Mouse (Mus musculus) heart, postnatal 0 days (tissue): ENCODE data around the gene Ldhb. TPM values are rescaled to one million over a fixed set of nuclear protein-coding genes. Genes with fewer than 3 reads are reported as not detected.
A peak's percentile ranks its signal among the peaks of the same experiment; 100 is the strongest.
"Not testable (repeated sequence)": the region's sequence is repeated elsewhere in the genome, so short reads cannot be mapped to it uniquely, and the experiment has no call there.

Source experiments
- ATAC-seq: fragments of 200-750 bp; cut with Nextera tagmentation; 2 replicates; pipeline ENCODE4 v1.8.0; 2017; ENCODE audit warnings: low read depth, moderate number of reproducible peaks, moderate library complexity; ENCODE audit not compliant: insufficient read depth
- DNase-seq: peaks from one replicate; pipeline ENCODE4 v3.0.0-alpha.2; 2016; ENCODE audit warnings: low spot score
- H3K27ac ChIP-seq: fragments of 300-500 bp; sonication (generic); 2 replicates; pipeline ENCODE4 v1.5.1; 2014; ENCODE audit warnings: low read depth, mild to moderate bottlenecking
- H3K27me3 ChIP-seq: fragments of 300-500 bp; sonication (generic); 2 replicates; pipeline ENCODE4 v1.6.1; 2014; ENCODE audit warnings: low read length, mixed read lengths; ENCODE audit not compliant: control insufficient read depth, insufficient read depth
- H3K36me3 ChIP-seq: fragments of 300-500 bp; sonication (generic); replicated peaks from 2 replicates; pipeline ENCODE4 v1.6.1; 2014; ENCODE audit warnings: low read length, mixed read lengths; ENCODE audit not compliant: control insufficient read depth, insufficient read depth
- H3K4me1 ChIP-seq: fragments of 300-500 bp; sonication (generic); 2 replicates; pipeline ENCODE4 v1.6.1; 2014; ENCODE audit warnings: antibody characterized with exemption; ENCODE audit not compliant: control insufficient read depth, insufficient read depth
- H3K4me2 ChIP-seq: fragments of 300-500 bp; sonication (generic); 2 replicates; pipeline ENCODE4 v1.6.1; 2014; ENCODE audit warnings: low read depth, mild to moderate bottlenecking, low read length, moderate library complexity
- H3K4me3 ChIP-seq: fragments of 300-500 bp; sonication (generic); 2 replicates; pipeline ENCODE4 v1.5.1; 2014; ENCODE audit warnings: low read depth, low read length
- H3K9ac ChIP-seq: fragments of 300-500 bp; sonication (generic); replicated peaks from 2 replicates; pipeline ENCODE4 v1.6.1; 2014; ENCODE audit warnings: low read depth, low read length, mixed read lengths
- H3K9me3 ChIP-seq: fragments of 300-500 bp; sonication (generic); replicated peaks from 2 replicates; pipeline ENCODE4 v1.6.1; 2016; ENCODE audit warnings: low read length; ENCODE audit not compliant: control insufficient read depth
- CTCF ChIP-seq: IDR thresholded peaks from 2 replicates; pipeline ENCODE4 v1.5.1; 2016; ENCODE audit warnings: antibody characterized with exemption, control low read depth, low read depth
- EP300 ChIP-seq: IDR thresholded peaks from 2 replicates; pipeline ENCODE4 v1.6.1; 2016; ENCODE audit warnings: antibody characterized with exemption, low read depth
- WGBS: fragments of 180-500 bp; shearing (Covaris S2); extraction: QIAGEN DNeasy Blood & Tissue Kit; methylation state at CpG from one replicate; pipeline ENCODE4 v1.1.7; 2014; 5-methylcytosine and 5-hydroxymethylcytosine counted together
- polyA plus RNA-seq: library from polyadenylated mRNA; unstranded; fragments of >200 nt; fragmentation: Nextera tagmentation; extraction: Ambion mirVana; gene quantifications from 2 replicates; pipeline ENCODE4 v1.2.1, GENCODE M21; 2015
- total RNA-seq: library from RNA; depleted of rRNA; stranded (reverse); fragments of >200 nt; gene quantifications from 2 replicates; pipeline ENCODE4 v1.2.3, GENCODE M21; 2014; ENCODE audit warnings: low replicate concordance

Gene Ldhb
- total and polyA plus RNA-seq, 2 experiments from 2014 or later: 851 to 2,292 TPM

DNA sequence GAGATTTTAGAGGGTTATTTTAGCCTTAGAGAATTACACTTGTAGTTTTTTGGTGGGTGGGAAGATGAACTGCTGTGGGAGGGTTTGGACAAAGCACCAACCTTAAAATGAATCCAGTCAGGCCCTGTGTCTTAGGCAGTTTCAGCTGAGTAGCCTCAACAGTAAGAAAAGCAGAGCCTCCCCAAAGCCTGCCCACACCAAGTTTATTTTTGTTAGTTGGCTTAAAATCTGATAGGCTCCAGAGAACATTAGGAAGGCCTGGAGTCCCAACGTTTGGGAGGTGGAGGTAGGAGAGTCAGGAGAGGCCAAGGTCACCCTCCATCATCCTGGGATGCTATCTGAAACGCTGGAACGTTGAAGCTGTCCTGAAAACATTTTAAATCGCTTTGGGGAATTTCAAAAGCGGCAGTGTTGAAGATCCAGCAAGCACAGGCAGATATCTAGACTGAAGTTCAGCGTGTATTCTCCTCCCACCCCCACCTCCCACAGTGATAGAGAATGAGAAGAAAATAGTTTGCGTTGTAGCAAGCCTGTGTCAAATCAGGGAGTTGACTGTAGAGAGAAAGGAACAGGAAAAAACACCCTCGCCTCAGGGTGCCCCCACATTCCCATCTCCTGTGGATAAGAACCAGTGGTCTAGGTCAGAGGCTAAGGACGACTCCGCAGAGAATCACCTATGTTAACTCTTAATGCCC lies 1.3 kb downstream of the Ldhb start:
- ATAC-seq (no peak), DNase-seq (no peak)
- peaks cover 25% of the 10 kb centered on the region for H3K36me3 ChIP-seq
- H3K4me2 ChIP-seq: peak overlapping the region; percentile 65
- no peaks in the 10 kb centered on the region for H3K27me3 ChIP-seq
- peak overlapping the region; percentile 67 for H3K4me3 ChIP-seq
- no peaks in the 10 kb centered on the region for H3K9me3 ChIP-seq
- H3K9ac ChIP-seq: peak overlapping the region; percentile 79
- H3K4me1 ChIP-seq: peaks cover 16% of the 10 kb centered on the region
- no peak for TF ChIP-seq CTCF
- TF ChIP-seq EP300: no peak
- H3K27ac ChIP-seq: peak overlapping the region; percentile 89
- 5% methylated on average over 10 of the region's 10 CpGs for WGBS

DNA sequence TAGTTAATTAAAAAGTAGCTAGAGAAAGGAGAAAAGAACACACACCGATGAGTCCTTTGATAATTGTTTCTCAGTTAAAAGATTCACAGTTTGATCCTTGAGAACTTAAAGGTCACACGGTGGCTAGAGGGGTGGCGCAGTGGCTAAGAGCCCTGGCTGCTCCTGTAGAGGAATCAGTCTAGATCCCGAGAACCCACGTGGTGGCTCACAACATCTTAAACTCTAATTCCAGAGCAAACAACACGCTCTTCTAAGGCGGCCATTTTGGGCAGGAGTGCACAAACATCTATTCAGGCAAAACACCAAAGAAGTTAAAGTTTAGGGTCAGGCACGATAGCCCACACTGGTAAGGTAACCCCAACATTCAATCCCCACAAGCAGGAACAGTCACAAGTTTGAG lies 4.2 kb downstream of the Ldhb start:
- ATAC-seq: no peak
- H3K36me3 ChIP-seq: peaks cover 50% of the 10 kb centered on the region
- peak overlapping the region; percentile 19 for H3K4me3 ChIP-seq
- H3K9ac ChIP-seq: no peak overlapping the region
- no peaks in the 10 kb centered on the region for H3K27me3 ChIP-seq
- peak overlapping the region; percentile 44 for H3K27ac ChIP-seq
- TF ChIP-seq EP300 (no peak), CTCF (no peak)
- H3K4me2 ChIP-seq: peak overlapping the region; percentile 52
- peaks cover 12% of the 10 kb centered on the region for H3K4me1 ChIP-seq
- 61% methylated on average over 8 of the region's 8 CpGs for WGBS
- DNase-seq: no peak
- no peaks in the 10 kb centered on the region for H3K9me3 ChIP-seq

DNA sequence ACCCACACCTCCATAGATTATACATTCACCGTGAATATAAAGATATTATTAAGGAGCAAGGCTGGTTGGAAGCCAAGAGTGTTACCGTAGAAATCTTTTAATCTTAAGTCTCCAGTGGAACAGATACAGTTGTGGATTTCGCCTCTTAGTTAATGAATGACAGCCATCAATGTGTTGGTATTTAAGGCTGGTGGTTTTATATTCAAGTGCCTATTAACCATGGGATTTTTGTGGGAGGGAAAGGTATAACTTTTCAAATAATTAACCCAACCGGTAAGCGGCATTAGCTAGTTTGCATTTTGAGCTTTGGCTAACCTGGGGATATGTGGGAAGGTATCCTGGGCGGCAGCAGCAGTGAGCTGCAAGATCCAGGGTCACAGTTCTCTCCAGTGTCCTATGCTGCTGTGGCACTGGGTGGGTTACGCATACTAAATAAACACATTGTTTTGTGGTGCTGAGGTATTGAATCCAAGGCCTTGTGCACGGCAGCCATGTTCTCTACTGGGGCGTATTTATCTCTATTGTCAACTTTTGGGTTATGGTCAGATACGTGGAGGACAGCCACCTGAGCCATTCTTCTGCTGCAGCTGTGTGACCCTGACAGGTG lies 5.1 kb downstream of the Ldhb start:
- DNase-seq (no peak), ATAC-seq (no peak)
- whole genome bisulfite sequencing: 82% methylated on average over 10 of the region's 10 CpGs
- Histone ChIP-seq H3K4me3 (no peak overlapping the region), H3K27me3 (no peaks in the 10 kb centered on the region), H3K4me1 (peaks cover 6% of the 10 kb centered on the region), H3K9me3 (no peaks in the 10 kb centered on the region), H3K4me2 (no peak overlapping the region), H3K27ac (no peak overlapping the region), H3K36me3 (peaks cover 60% of the 10 kb centered on the region), H3K9ac (no peak overlapping the region)
- TF ChIP-seq EP300 (no peak), CTCF (no peak)

DNA sequence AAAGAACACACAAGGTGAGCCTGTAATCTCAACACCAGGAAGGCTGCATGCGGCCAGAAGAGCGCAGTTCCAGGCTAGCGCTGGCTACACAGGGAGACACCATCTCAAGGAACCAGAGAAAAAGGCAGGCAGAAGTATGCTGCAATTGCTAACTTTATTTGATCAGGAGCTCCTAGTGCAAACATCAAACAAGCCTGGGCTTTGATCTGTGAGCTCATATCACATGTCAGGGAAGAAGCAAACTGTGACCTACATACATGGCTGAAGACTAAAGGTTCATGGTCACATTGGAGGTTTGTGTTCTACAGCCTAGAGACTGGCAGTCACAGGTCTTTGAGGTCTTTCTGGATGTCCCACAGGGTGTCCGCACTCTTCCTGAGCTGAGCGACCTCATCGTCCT lies 17.6 kb downstream of the Ldhb start:
- H3K27me3 ChIP-seq, ATAC-seq, H3K9me3 ChIP-seq, H3K9ac ChIP-seq, DNase-seq, H3K4me2 ChIP-seq, H3K4me3 ChIP-seq, H3K4me1 ChIP-seq, H3K27ac ChIP-seq: not testable (repeated sequence)
- H3K36me3 ChIP-seq: peaks cover 69% of the 10 kb centered on the region
- 87% methylated on average over 6 of the region's 6 CpGs for WGBS

DNA sequence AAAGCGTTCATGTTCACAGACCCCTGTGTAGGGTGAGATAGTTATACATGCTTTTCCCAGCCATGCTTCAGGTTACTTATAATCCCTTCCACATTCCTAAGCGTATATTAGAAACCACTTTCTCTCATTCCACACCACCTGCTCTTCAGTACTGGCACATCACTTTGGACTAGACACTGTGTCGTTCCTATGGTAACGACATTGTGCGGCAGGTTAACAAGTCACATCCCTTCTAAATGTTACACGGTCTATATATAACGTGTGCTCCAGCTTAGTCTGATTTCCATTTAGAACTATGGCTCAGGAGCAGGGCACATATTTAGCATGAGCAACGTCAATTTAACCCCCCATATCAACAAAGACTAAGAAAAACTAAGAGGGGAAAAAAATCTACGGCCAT lies 20.1 kb downstream of the Ldhb start:
- TF ChIP-seq EP300: no peak
- Histone ChIP-seq H3K4me3 (no peak overlapping the region), H3K36me3 (peaks cover 46% of the 10 kb centered on the region), H3K4me1 (peaks cover 19% of the 10 kb centered on the region), H3K27ac (no peak overlapping the region; the same call in 1 of the 2 replicates), H3K9ac (no peak overlapping the region), H3K4me2 (no peak overlapping the region), H3K27me3 (no peaks in the 10 kb centered on the region), H3K9me3 (no peaks in the 10 kb centered on the region)
- 69% methylated on average over 9 of the region's 9 CpGs for WGBS
- DNase-seq: no peak
- ATAC-seq: no peak
